Mouse (Mus musculus) liver, adult 2 months (tissue): ENCODE results near the gene Il10.

Experiments
- CTCF ChIP-seq: fragments of 200-500 bp; IDR thresholded peaks from 2 replicates; pipeline ENCODE4 v1.5.1; 2011; ENCODE audit warnings: low read depth, low read length, control low read depth
- POLR2A ChIP-seq: fragments of 200-500 bp; IDR thresholded peaks from 2 replicates; pipeline ENCODE4 v1.6.1; 2011; ENCODE audit warnings: low read length, control low read depth; ENCODE audit not compliant: insufficient read depth; ENCODE audit errors: extremely low read depth

GRCm38 (mm10) chr1:131013926-131014325, 5.7 kb upstream of the Il10 start:
- no peak for TF ChIP-seq CTCF
- TF ChIP-seq POLR2A: no peak
